Mouse (Mus musculus): ENCODE measurements around the gene Pik3cb.

Gene Pik3cb

DNA sequence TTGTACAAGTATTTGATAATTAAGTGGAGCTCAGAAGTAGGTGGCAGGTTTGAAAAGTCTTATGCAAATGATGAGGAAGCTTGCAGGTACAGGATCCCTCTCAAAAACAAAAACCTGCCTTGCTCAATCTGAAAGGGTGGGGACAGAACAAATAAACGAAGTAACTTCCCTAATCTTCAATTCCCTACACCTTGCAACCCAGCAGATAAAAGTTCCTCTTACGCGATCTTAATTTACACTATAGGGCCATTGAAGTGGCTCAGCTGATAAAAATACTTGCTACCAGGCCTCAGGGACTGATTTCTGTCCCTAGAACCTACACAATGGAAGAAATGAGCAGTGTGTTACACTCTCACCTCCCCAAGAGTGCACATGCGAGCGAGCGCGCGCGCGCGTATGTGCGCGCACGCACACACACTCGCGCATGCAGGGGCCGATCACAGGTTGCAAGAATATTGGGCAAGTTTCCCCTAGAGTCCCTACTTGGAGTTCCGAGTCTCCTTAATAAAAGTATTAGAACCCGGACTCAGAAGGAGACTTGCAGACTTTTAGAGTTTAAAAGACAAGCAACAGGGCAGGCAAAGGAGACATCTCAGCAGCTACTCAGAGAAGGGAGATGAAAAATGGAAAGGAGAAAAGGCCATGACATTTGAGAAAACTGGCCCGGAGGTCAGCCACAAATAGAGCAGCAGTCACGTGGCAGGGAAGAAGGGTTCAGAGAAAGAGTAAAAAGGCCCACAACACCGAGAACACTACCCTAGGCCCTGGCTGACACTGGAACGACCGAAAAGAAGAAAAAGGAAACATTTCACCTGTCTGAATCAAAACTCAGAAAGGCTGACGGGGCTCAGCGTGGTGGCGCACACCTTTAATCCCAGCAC, 6.7 kb upstream of the Pik3cb start:
- DNase-seq (ENCODE audit: low spot score in 2 of 2): no peak

DNA sequence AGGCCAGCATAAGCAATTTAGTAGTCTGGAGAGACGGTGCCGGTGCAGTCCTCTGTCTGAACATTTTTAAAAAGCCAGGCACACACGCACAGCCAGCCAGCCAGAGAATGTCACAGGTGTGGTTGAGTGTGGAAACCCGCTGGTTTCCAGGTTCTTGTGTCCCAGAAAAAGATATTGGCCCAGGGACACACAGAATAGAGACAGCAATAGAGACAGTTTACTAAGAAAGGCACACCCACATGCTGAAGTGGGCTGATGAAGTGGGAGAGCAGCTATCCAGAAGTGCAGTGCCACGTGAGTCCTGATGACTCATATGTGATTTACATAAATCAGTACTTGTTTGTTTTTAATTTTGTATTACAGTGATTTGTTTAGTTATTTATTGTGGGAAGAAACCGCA, 5.3 kb upstream of the Pik3cb start:
- DNase-seq (ENCODE audit: low spot score in 2 of 2): no peak

DNA sequence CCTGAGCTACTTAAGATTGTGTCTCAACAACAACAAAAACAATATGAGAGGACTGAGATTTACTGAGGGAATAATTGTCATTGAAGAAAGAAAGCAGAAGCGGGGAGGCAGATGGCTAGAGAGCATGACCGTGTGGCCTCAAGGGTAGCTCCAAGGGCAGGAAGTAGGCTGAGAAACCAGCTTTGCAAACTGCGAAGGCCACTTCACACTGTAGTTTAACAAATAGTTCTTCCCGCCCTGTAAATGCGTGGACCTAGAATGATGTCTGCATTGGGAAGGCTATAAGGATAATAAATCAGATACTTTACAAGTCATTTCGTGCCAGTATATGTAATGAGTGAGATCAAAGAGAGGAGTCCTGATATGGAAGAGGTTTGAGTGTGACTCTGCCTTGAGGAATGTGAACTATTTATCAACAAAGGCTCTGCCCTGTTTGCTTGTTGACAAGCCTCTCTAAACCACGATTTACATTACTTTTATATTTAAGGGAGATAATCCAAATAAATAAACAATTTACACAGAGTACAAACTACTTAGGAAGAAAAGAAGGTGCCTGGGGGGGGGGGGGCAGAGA, 4.1 kb upstream of the Pik3cb start:
- DNase-seq (ENCODE audit: low spot score in 2 of 2): no peak

DNA sequence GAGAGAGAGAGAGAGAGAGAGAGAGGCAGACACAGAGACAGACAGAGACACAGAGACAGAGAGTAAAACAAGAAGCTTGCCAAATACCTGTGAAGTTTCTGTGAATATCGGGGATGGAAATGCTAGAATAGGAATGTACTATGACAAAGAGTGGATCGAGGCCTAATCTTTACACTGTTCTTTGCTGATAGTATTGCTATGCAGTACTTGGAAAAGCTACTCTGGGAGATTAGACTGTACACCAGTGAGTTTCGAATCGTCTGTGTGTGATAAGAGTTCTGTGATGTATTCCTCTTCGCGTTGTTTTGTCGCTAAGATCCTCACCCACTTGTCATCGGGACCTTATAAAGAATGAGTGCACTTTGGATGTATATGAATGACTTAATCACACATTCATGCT, 1.2 kb upstream of the Pik3cb start:
- DNase-seq (ENCODE audit: low spot score in 2 of 2): no peak

DNA sequence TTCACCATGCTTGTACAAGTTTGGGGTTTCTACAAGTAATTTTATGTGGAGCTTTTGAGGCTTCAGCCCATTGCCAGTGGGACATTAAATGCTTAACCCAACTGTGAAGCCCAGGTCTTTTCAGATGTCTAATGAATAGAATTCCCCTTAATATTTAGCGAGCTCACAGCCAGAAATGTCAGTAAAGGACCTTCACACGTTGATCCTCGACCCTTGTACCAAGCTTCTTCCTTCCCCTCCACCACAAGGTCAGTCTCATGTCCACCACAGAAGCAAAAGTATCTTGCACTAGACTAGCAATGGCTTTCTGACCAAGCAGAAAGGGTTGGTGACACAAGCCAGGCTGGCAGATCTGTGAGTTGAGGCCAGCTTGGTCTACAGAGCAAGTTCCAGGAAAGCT, 750 bp upstream of the Pik3cb start:
- DNase-seq (ENCODE audit: low spot score in 2 of 2): no peak

DNA sequence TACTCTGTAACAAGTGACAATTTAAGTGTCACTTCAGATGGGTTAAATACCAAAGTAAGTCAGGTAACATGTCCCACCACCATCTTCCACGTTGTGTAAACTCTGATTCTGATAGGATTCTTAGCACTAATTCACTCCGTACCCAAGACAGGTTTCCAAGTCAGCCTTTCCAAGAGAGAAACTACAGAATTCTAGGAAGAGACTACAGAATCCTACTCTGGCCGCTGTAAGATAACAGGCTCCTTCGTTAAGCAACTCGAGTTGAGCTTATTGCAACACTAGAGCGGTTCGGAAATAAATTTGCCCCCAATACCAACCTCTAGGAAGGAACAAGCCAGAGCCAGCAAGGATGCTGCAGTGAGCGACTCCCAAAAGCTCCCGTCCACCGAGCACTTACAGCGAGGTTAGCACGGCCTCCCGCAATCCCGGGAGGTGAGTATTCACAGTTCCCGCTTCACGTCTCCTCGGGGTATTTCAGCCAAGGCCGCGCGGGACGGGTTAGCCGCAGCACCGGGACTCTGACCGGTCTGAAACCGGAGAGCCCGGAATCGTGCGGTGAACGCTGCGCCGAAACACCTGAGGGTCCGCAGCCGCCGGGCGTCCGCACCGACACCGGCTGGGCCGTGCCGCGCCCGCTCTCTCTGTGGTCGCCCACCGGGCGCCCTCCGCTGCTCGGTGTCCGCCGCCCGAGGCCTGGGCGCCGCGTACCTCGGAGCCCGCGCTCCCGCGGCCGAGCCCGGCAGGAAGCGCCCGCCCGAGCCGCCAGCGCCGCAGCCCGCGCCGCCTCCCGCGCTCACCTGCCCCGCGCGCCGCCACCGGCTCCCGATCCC, 1.0 kb downstream of the Pik3cb start:
- DNase-seq (ENCODE audit: low spot score in 2 of 2): peak; percentile 17 to 29

DNA sequence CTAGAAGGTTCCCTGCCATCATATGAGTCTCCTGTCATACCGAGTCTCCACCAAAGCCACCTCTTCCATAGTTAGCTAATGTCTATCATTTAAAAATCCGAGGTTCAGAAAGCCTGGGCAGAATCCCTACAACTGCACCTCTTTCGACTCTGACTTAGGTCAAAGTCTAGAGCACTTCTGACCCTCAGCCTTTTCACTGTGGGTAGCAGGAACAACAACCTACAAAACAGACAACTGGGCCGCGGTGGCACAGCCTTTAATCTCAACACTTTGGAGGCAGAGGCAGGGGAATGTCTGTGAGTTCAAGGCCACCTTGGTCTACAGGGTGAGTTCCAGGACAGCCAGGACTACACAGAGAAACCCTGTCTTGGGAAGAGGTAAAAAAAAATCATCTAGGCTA, 3.1 kb downstream of the Pik3cb start:
- no peak for DNase-seq (ENCODE audit: low spot score in 2 of 2)

DNA sequence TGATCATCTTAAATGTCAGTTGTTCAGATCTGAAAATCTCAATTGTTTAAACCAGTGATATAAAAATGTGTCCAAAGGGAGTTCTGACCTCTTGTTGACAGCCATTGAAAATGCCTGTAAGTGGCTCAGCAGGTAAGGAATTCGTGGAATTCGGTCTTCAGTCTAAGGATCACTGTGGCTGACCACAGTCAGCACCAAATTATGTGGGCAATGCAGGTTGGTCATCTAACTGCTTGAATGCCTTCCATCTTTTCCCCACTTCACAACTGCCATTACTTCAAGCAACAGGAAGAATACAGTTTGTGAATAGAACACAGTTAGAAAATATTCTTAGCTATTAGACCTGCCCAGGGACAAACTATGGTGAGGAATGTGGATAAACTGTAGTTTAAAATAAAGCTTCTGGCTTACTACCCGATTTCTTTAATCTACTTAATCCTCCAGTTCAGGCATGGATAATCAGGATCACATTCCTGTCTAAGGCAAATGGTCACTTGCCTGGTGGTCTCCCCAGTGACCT, 8.4 kb downstream of the Pik3cb start:
- no peak for DNase-seq (ENCODE audit: low spot score in 2 of 2)

DNA sequence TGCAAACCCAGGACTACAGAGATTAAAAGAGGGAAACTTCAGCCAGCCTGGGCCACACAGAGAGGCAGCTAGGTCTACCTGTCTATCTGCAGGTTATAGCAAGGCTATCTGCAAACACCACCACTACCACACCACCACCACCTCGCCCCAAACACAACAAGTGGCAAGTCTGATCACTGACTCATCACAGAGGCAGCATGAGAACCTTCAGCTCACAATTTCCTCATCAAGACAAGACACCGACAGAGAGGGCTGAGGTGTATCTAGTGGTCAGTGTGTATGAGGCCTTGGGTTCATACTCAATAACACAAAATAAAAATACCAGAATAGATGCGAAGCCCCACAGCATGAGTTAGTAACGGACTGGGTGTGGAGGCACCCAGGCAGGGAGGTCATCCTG, 9.3 kb downstream of the Pik3cb start:
- DNase-seq (ENCODE audit: low spot score in 2 of 2): no peak

DNA sequence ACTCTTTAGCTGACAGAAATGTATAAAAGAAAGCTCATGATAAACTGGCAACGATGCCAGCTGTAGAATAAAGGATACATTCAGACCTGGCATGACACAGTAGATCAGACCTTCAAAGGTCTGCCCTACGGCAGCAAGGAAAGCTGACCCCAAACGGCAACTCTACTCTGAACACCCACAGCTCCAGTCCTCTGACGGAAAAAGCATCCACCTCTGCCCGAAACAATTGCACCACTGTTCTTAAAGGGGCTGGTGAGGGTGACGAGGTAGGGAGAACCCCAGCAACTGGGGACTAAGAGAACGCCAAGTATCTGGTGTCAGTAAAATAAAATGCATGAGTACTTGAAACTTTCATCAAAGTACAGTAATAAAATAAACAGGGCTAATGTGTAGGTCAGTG, 12.8 kb downstream of the Pik3cb start:
- DNase-seq (ENCODE audit: low spot score in 2 of 2): no peak

DNA sequence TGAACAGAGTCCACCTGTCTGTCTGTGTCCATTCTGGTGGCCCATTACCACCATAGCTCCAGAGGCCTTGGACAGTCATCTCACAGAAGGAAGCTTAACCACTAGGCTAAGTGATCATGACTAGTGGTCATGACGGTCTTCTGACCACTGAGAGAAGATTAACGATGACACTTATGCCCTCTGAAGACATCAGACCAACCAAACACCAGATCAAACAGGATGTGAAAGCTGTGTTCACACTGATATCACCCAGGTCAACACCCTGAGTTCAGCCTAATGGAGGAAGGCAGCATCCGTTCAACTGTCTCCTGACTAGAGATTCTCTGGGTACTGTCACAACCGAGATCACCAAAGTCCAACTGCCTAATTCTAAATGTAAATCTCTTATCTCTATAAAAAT, 17.7 kb downstream of the Pik3cb start:
- no peak for DNase-seq (ENCODE audit: low spot score in 2 of 2)

DNA sequence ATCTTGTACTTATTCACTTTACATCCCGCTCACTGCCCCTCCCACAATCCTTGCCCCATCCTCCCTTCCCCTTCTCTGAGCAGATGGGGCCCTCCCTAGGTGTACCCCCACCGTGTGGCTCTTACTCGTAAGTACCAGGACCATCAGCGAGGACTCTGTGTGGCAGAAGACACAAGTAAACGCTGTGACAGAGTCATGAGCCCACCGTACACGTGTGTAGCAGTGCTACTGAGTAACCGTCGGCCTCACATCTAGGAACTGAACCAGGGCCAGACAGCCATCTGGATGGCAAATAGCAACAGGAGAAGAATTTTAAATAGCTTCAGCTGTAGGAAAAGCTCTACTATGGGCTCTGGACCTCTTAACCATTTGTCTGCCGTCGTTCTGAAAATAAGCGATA, 28.0 kb downstream of the Pik3cb start:
- DNase-seq (ENCODE audit: low spot score in 2 of 2): no peak

DNA sequence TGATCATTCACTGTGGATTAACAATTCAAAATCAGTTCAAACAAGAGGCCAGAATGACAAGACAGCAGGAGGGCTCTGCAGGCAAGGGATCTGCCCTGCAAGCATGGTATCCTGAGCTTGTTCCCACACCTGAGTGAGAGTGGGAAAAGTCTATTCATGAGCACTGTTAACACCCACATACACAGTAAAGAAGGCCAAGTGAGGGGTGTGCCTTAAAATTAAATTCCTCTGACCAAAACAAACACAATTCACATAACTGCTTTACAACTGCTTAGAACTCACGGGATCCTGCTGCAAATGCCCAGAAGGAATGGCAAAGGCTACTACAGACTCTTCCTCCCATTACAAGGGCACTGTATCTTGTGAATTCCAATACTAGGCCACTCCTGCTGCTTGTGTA, 29.3 kb downstream of the Pik3cb start:
- DNase-seq (ENCODE audit: low spot score in 2 of 2): no peak

DNA sequence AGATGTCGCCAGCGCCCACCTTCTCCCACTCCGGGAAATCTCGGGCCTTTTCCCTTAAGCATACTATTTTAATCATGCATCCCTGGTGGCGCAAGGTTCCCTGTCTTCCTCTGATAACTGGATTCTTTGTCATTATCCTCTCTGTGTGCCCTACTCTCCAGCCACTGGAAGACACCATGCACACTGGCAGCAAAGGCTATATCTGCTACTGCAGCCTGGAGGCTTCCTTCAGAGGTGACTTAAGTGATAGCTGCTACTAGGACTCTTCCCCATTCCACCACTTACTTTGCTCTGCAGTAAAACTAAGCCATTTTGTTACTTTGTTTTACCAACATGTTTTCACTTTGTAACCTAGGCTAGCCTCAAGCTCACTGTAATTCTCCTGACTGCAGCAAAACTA, 30.2 kb downstream of the Pik3cb start:
- no peak for DNase-seq (ENCODE audit: low spot score in 2 of 2)

DNA sequence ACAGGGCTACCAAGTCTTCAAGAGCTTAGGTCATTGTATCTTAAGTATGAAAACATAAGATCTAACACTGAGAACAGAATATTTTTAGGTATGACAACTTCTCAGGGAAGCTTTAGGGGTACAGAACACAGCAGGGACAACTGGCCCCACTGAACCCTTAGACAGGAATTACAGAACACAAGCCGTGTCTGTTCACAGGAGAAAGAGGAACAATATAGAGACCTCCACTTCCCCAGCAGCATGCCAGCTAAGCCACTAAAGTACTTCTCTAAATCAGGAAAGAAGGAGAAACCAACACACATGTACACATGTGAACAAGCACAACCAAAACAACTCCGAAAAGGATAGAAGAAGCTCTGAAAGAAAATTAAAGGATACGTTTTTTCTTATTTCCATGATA, 30.8 kb downstream of the Pik3cb start:
- no peak for DNase-seq (ENCODE audit: low spot score in 2 of 2)

DNA sequence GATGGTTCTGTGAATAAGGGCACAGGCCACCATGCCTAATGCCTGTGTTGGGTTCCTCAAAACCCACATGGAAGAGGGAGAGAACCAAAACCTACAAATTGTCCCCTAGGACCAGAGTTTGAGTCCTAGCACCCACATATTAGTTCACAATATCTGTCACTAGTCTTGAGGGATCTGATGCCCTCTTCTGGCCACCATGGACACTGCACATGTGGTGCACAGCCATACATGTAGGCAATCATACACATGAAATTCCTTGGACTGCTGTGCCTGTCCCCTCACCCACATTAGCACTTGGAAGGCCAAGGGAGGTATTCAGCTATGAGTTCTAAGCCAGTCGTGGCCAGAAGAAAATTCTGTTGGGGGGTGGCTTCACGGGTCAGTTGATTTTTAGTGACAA, 36.0 kb downstream of the Pik3cb start:
- no peak for DNase-seq (ENCODE audit: low spot score in 2 of 2)

DNA sequence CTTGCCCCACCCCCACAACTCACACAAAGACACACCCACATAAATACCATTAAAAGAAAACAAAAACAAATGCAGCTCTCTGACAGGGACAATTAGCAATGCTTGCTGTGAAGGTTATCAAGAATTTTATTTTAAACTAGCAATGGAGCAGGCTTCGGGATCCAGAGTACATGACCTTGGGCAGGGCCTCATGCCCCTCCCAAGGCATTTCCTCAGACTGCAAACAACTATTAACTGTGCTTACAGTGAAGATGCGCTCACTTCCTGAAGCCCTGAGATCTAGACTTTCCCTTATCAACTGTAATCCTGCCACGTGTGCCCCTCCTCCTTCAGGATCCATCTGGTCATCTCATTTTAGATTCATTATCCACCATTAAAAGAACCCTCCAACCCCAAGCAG, 36.6 kb downstream of the Pik3cb start:
- no peak for DNase-seq (ENCODE audit: low spot score in 2 of 2)

DNA sequence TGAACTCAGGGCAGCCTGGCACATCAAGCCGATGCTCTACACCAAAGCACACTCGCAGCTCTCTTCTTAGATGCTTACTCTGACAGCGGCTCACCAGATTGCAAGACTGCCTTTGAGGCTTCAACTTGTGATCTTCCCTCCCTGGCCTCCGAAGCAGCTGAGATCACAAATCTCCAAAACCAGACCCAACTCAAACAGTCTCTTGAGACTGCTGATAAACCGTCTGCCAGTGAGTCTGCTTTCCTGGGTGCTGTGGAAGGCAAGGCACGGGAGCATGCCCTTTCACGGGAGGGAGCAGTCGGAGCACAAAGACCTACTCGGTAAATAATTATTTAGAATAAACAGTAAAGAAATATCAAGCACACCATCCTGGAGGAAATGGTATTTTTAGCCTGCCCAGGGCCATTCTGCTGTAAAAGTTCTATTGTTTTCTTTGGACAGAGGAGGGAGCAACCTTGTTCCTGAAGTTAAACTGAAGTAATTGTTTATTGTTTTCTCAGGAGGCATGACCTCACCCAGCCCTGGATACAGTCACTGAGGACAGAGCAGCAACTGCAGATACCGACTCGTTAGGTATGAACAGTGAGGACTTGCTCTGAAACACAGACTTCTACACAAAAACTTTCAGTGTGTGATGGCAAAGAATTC, 41.8 kb downstream of the Pik3cb start:
- DNase-seq (ENCODE audit: low spot score in 2 of 2): no peak

DNA sequence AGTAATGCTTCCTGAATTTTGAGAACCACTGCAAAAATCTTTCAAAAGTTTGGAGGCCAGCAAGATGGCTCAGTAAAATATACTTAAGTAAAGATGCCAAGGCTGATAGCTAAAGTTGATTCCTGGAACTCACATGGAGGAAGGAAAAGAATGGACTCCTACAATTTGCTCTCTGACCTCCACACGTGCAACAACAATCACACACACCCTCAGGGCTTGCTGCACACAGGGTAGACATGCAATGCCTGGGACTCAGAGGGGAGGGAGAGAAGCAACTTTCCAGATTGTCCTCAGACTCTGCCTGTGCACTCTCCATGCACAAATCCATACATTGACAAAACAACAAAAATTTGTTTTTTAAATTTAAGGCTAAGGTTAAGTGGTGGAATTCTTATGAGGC, 42.8 kb downstream of the Pik3cb start:
- DNase-seq (ENCODE audit: low spot score in 2 of 2): no peak

DNA sequence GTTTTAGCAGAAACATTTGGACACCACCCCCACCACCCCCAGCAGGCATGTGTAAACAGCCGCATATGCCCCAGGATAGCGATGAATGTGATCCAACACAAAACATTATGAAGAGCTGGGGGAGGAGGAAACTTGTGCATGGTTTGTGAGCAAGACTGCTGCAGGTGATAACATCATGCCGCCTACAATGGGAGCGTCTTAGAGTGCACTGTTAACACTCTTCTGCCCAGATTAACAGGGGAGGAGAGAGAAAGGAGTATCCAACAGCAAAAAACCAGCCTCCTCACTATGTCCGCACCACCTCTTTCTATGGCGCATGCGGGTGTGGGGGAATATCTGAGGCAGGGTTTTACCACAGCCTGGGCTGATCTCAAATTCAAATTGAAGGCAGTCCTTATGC, 45.2 kb downstream of the Pik3cb start:
- no peak for DNase-seq (ENCODE audit: low spot score in 2 of 2)

DNA sequence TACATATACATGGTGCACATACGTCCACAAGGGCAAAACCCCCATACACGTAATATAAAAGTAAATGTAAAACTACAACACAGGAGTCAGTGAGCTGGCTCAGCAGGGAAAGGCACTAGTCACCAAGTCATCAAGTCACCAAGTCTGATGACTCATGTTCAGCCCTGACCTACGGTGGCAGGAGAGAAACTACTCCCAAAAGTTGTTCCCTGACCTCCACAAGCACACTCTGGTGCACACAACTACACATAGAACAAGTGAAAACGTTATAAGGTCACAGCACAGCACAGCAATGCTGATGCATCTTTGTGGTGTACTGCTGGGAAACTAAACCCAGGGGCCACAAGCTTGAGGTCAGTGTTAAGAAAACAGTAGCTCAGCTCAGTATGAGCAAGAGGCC, 49.9 kb downstream of the Pik3cb start:
- DNase-seq (ENCODE audit: low spot score in 2 of 2): no peak

DNA sequence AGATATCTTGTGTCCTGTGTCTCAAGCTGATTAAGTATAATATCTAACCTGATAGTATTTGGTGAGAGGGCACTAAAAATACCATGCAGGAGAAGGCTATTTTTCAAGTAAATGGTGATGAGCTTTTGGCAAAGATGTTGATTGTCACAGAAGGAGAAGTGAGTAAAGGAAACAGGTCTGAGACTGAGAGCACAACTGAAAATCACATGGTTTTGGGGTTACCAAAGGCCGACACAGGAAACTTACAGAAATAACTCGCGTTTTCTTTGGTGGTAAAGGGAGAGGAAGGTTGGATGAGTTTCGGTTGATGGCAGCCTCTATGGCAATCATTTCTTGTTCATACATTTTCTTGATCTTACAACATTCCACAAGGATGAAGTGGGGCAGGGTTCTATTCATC, 50.5 kb downstream of the Pik3cb start:
- DNase-seq (ENCODE audit: low spot score in 2 of 2): no peak

Measured in urinary bladder, postnatal 36 days (tissue).